Mouse (Mus musculus): ENCODE measurements around the gene Ppp2r3a. TPM values are rescaled to one million over a fixed set of nuclear protein-coding genes. Genes with fewer than 3 reads are reported as not detected.
A peak's percentile ranks its signal among the peaks of the same experiment; 100 is the strongest.

Gene Ppp2r3a
- polyA plus RNA-seq, 1 experiment, result 0.67 TPM

GRCm38 (mm10) chr9:101078579-101078978 is 173.0 kb downstream of the Ppp2r3a start:
- H3K27ac ChIP-seq (ENCODE audit: insufficient read depth, low read depth, low read length), result no peak overlapping the region; the same call in 1 of the 2 replicates
- no peak for TF ChIP-seq CTCF (IDR thresholded peaks at IDR 0.05; ENCODE audit: extremely low read depth, insufficient read length, insufficient replicate concordance, low read depth, low read length)
- no peak for TF ChIP-seq POLR2A (IDR thresholded peaks at IDR 0.05; ENCODE audit: low read depth, low read length)
- 20% methylated on average over 4 of the region's 4 CpGs for WGBS
- H3K4me1 ChIP-seq (ENCODE audit: control insufficient read depth, insufficient read depth, insufficient read length, low read length), result peaks cover 17% of the 10 kb centered on the region; the same call in 1 of the 2 replicates
- no peaks in the 10 kb centered on the region for H3K27me3 ChIP-seq (ENCODE audit: control insufficient read depth, insufficient read depth, low read length)
- no peaks in the 10 kb centered on the region; the same call in 1 of the 2 replicates for H3K36me3 ChIP-seq (ENCODE audit: control insufficient read depth, insufficient read depth, low read length)
- H3K4me3 ChIP-seq (ENCODE audit: low read depth, low read length), result peak overlapping the region; percentile 25; the same call in 1 of the 2 replicates

GRCm38 (mm10) chr9:101077486-101077885 is 174.1 kb downstream of the Ppp2r3a start:
- no peak for TF ChIP-seq POLR2A (IDR thresholded peaks at IDR 0.05; ENCODE audit: low read depth, low read length)
- Histone ChIP-seq H3K27ac (ENCODE audit: insufficient read depth, low read depth, low read length) (no peak overlapping the region), H3K4me1 (ENCODE audit: control insufficient read depth, insufficient read depth, insufficient read length, low read length) (peaks cover 17% of the 10 kb centered on the region; the same call in 1 of the 2 replicates), H3K36me3 (ENCODE audit: control insufficient read depth, insufficient read depth, low read length) (no peaks in the 10 kb centered on the region; the same call in 1 of the 2 replicates), H3K27me3 (ENCODE audit: control insufficient read depth, insufficient read depth, low read length) (no peaks in the 10 kb centered on the region), H3K4me3 (ENCODE audit: low read depth, low read length) (no peak overlapping the region)

GRCm38 (mm10) chr9:101076095-101076875 is 175.3 kb downstream of the Ppp2r3a start:
- no peaks in the 10 kb centered on the region for H3K27me3 ChIP-seq (ENCODE audit: control insufficient read depth, insufficient read depth, low read length)
- H3K4me1 ChIP-seq (ENCODE audit: control insufficient read depth, insufficient read depth, insufficient read length, low read length), result peaks cover 14% of the 10 kb centered on the region; the same call in 1 of the 2 replicates
- under 1% methylated on average over 18 of the region's 18 CpGs for WGBS
- no peaks in the 10 kb centered on the region; the same call in 1 of the 2 replicates for H3K36me3 ChIP-seq (ENCODE audit: control insufficient read depth, insufficient read depth, low read length)
- H3K4me3 ChIP-seq (ENCODE audit: low read depth, low read length), result peak overlapping the region; percentile 59
- no peak for TF ChIP-seq CTCF (IDR thresholded peaks at IDR 0.05; ENCODE audit: extremely low read depth, insufficient read length, insufficient replicate concordance, low read depth, low read length)
- no peak; the same call in 1 of the 2 replicates for TF ChIP-seq POLR2A (IDR thresholded peaks at IDR 0.05; ENCODE audit: low read depth, low read length)
- H3K27ac ChIP-seq (ENCODE audit: insufficient read depth, low read depth, low read length), result peak overlapping the region; percentile 68

GRCm38 (mm10) chr9:101075694-101076093 is 175.9 kb downstream of the Ppp2r3a start:
- under 1% methylated on average over 8 of the region's 8 CpGs for WGBS
- Histone ChIP-seq H3K4me1 (ENCODE audit: control insufficient read depth, insufficient read depth, insufficient read length, low read length) (peaks cover 12% of the 10 kb centered on the region; the same call in 1 of the 2 replicates), H3K4me3 (ENCODE audit: low read depth, low read length) (peak overlapping the region; percentile 92), H3K27ac (ENCODE audit: insufficient read depth, low read depth, low read length) (peak overlapping the region; percentile 41), H3K27me3 (ENCODE audit: control insufficient read depth, insufficient read depth, low read length) (no peaks in the 10 kb centered on the region), H3K36me3 (ENCODE audit: control insufficient read depth, insufficient read depth, low read length) (no peaks in the 10 kb centered on the region)
- TF ChIP-seq POLR2A (IDR thresholded peaks at IDR 0.05; ENCODE audit: low read depth, low read length), result no peak
- no peak for TF ChIP-seq CTCF (IDR thresholded peaks at IDR 0.05; ENCODE audit: extremely low read depth, insufficient read length, insufficient replicate concordance, low read depth, low read length)

- under 1% methylated on average over 25 of the region's 25 CpGs for WGBS
- no peaks in the 10 kb centered on the region for H3K27me3 ChIP-seq (ENCODE audit: control insufficient read depth, insufficient read depth, low read length)
- peak overlapping the region; percentile 92 for H3K4me3 ChIP-seq (ENCODE audit: low read depth, low read length)
- peaks cover 11% of the 10 kb centered on the region; the same call in 1 of the 2 replicates for H3K4me1 ChIP-seq (ENCODE audit: control insufficient read depth, insufficient read depth, insufficient read length, low read length)
- no peaks in the 10 kb centered on the region for H3K36me3 ChIP-seq (ENCODE audit: control insufficient read depth, insufficient read depth, low read length)
- TF ChIP-seq POLR2A (IDR thresholded peaks at IDR 0.05; ENCODE audit: low read depth, low read length) (no peak), CTCF (IDR thresholded peaks at IDR 0.05; ENCODE audit: extremely low read depth, insufficient read length, insufficient replicate concordance, low read depth, low read length) (peak; percentile 22; the same call in 1 of the 2 replicates)
- peak overlapping the region; percentile 98 for H3K27ac ChIP-seq (ENCODE audit: insufficient read depth, low read depth, low read length)
Observed at GRCm38 (mm10) chr9:101075091-101075581, 176.5 kb downstream of the Ppp2r3a start.

- H3K27ac ChIP-seq (ENCODE audit: insufficient read depth, low read depth, low read length), result peak overlapping the region; percentile 98
Observed at GRCm38 (mm10) chr9:101074332-101075021, 177.1 kb downstream of the Ppp2r3a start.

GRCm38 (mm10) chr9:101073987-101074331 is 177.6 kb downstream of the Ppp2r3a start, which contains the start of gene Msl2:
Msl2 (plus strand) TSS chr9:101074101.
- 2% methylated on average over 31 of the region's 43 CpGs for WGBS
- peak within 1 kb of the TSS; percentile 92 for H3K4me3 ChIP-seq (ENCODE audit: low read depth, low read length)
- TF ChIP-seq CTCF (IDR thresholded peaks at IDR 0.05; ENCODE audit: extremely low read depth, insufficient read length, insufficient replicate concordance, low read depth, low read length) (no peak), POLR2A (IDR thresholded peaks at IDR 0.05; ENCODE audit: low read depth, low read length) (peak; percentile 66)
- H3K27ac ChIP-seq (ENCODE audit: insufficient read depth, low read depth, low read length), result peak within 1 kb of the TSS; percentile 98
- H3K4me1 ChIP-seq (ENCODE audit: control insufficient read depth, insufficient read depth, insufficient read length, low read length), result peaks cover 7% of the 10 kb centered on the region; the same call in 1 of the 2 replicates
- H3K36me3 ChIP-seq (ENCODE audit: control insufficient read depth, insufficient read depth, low read length), result no peaks in the 10 kb centered on the region
- H3K27me3 ChIP-seq (ENCODE audit: control insufficient read depth, insufficient read depth, low read length), result no peaks in the 10 kb centered on the region

More at GRCm38 (mm10) chr9:101074332-101075021, 177.1 kb downstream of the Ppp2r3a start:
- peaks cover 10% of the 10 kb centered on the region; the same call in 1 of the 2 replicates for H3K4me1 ChIP-seq (ENCODE audit: control insufficient read depth, insufficient read depth, insufficient read length, low read length)
- no peaks in the 10 kb centered on the region for H3K27me3 ChIP-seq (ENCODE audit: control insufficient read depth, insufficient read depth, low read length)
- TF ChIP-seq POLR2A (IDR thresholded peaks at IDR 0.05; ENCODE audit: low read depth, low read length) (peak; percentile 50), CTCF (IDR thresholded peaks at IDR 0.05; ENCODE audit: extremely low read depth, insufficient read length, insufficient replicate concordance, low read depth, low read length) (no peak)
- no peaks in the 10 kb centered on the region for H3K36me3 ChIP-seq (ENCODE audit: control insufficient read depth, insufficient read depth, low read length)
- WGBS, result under 1% methylated on average over 98 of the region's 100 CpGs
- H3K4me3 ChIP-seq (ENCODE audit: low read depth, low read length), result peak overlapping the region; percentile 92
